Mouse (Mus musculus): ENCODE measurements around the gene Gm21366. TPM values are rescaled to one million over a fixed set of nuclear protein-coding genes. Genes with fewer than 3 reads are reported as not detected.
"Not testable (repeated sequence)": the region's sequence is repeated elsewhere in the genome, so short reads cannot be mapped to it uniquely, and the experiment has no call there.

Gm21366 gene
- total RNA-seq (2015; ENCODE audit: low replicate concordance) (not detected in 2 replicates), total RNA-seq (2017; ENCODE audit: low replicate concordance) (not detected in 2 replicates)

DNA sequence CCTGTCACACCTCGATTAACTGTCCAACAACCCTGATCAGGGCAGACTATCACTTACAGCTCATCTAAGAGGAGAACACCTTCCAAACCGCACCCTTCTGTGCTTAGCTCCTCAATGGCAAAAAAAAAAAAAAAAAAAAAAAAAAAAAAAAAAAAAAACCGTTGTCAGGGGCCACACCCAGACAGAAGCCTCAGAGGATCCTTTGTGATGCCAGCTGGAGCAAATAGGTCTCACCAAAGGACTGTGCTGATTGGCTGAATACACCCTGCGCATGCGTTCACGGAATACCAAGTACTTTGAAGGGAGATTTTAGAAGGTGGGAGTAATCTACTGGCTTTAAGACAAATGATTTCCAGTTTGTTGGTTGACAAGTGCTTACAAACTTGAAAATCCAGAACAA is at the start of gene Gm21366:
Gm21366 (minus strand) TSS at position 101 of the 400 bp plus-strand sequence.
- not testable (repeated sequence) for ATAC-seq (replicated peaks; ENCODE audit: low FRiP score, poor library complexity, severe bottlenecking)
